Mouse (Mus musculus): Measurements from ENCODE around the gene Elfn1. TPM values are rescaled to one million over a fixed set of nuclear protein-coding genes. Genes with fewer than 3 reads are reported as not detected.
"Not testable (repeated sequence)": the region's sequence is repeated elsewhere in the genome, so short reads cannot be mapped to it uniquely, and the experiment has no call there.

The Elfn1 gene
- total RNA-seq, 2 experiments from 2014 or later, result not detected

DNA sequence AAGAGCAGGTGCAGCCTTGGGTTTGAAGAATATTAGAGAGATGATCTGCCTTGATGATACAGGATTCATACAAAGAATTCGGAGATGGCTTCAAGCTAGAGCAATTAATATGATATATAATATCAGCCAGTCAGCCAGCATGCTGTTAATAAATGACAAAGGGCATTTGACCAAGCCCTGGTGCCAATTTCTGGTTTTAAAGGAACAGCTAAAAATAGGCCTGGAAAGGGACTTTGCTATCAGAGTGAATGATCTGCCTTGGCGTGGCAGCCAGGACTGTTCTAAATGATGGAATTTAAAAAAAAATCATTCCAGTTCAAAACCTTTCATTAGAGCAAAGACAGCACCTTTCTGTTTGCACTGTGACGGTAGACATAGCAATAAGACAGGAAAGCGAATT lies 52.0 kb downstream of the Elfn1 start:
- intact Hi-C loops (cut with DNase I), result loop anchor here (5.0 kb wide), 1 partner anchor 178 kb away; no protein-coding TSS in a partner anchor
- no peak for DNase-seq

DNA sequence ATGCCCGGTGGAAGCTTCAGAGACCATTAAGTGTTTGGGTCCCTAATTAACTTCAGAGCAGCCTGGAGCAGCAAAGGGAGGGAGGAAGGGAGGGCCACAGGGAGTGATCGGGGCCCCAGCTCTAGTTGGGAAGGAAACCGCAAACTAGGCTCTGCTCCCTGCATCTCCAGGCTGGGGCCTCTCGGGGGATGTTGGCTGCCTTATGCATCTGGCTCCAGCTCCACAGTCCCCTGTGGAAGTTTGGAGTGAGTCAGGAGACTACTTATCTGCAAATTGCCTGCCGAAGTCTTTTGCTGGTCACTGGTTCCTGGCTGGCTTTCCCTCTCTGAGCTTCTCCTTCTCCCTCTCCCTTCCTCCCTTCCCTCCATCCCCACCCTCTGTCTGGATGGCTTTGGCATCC lies 56.6 kb downstream of the Elfn1 start:
- intact Hi-C loops (cut with DNase I), result no loop called here
- DNase-seq, result no peak

DNA sequence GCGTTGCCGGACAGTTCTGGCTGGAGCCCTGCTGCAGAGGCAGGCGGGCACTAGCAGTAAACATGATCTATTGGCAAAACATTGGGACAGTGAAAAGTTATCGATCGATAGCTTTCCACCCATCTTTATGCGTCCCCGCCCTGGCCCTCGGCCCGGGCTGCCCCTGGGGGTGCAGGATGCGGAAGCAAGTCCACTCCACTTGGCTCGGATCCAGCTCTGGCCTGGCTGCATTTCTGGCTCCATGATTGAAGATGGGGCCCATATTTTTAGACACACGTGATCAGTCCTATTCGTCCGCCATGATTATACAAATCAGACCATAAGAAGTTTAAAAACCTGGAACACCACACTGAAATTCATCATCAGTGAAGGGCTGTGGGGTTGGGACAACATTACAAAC lies 57.9 kb downstream of the Elfn1 start:
- intact Hi-C loops (cut with DNase I), result no loop called here
- DNase-seq, result no peak

DNA sequence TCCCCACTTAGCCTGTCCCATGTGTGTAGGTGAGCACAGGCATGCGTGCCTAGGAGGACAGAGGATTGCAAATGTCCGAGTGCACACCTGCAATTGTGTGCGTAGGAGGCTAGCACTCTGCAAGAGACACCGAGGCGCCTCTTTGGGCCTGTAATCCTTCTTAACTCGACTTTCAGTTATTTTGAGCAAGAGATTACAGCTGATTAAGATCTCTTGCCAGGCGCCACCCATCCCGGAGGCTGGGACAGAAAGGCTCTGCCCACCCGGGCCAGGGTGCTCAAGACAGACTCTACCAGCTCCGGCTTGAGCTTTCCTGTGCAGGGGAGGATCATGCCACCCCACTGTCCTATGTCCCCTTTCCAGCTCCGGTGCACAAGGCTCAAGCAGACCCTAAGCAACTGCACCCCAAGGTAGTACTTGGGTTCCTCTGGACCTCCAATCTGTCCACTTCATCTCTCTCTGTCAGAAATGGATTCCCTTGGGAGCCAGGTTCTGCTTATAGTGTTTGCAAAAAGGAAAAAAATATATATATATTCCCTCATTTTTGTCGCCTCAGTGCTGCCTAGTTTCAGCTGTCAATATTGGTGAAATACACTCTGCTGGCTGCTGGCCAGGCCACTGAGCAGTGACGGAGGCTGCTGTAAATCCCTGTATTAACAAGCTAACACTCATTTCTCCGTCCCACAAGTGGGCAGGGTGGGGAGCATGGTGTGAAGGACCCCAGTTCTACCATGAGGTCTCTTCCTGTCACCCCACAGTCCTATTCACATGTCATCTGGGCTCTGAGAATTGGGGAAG lies 61.6 kb downstream of the Elfn1 start:
- intact Hi-C loops (cut with DNase I), result no loop called here

DNA sequence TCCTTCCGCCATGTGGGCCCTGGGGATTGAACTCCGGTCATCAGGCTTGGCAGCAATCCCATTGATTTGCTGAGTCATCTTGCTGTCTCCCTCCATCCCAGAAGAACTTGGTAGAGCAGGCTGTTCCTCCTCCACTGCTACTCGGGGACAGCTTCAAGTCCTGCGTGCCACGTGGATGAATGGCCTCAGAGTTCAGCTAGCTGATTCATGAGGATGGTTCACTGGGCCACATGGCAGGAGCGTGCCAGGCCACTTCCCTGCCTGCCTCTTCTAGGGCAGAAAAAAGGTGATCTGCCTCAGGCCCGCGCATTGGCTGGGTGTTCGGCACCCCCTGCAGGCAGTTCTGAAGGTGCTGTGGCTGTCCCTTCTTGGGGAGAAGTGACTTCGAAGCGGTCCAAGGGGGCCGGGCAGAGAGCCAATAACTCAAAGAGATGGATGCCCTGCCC lies 62.5 kb downstream of the Elfn1 start:
- no peak for DNase-seq
- intact Hi-C loops (cut with DNase I), result no loop called here

More for the DNA sequence above, 61.6 kb downstream of the Elfn1 start:
- DNase-seq, result no peak

DNA sequence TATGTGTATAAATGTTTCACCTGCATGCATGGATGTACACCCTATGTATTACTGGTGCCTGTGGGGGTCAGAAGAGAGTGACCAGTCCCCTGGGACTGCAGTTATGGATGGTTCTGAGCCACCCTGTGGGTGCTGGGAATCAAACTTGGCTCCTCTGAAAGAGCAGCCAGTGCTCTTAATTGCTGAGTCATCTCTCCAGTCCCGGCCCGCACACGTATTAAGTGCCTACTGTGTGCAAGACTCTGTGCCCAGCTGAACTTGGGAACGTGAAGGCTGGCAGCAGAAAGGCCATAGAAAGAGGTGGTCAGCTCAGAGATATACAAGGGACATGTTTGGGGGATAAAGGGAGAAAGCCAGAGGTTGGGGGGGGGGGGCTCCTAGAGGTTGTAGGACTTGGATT lies 68.8 kb downstream of the Elfn1 start:
- intact Hi-C loops (cut with DNase I), result no loop called here
- DNase-seq, result no peak

DNA sequence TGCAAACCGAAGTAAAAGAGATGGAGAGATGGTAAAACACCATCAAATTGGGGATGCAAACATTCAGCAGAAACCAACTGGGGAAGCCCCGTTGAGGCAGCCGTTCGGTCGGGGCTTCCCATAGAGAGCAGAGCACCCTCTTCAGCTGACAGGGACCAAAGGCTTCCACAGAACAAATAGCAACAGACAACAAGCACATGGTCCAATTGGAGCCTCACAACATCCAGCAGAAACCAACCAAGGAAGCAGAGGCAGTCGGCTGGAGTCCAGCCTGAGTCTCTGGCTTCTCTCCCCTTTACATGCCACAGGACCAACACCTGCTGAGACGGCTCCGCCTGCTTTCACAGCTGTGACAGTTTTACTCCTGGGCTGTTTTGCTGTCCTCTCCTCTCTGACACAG lies 69.7 kb downstream of the Elfn1 start:
- intact Hi-C loops (cut with DNase I), result no loop called here
- DNase-seq, result no peak

DNA sequence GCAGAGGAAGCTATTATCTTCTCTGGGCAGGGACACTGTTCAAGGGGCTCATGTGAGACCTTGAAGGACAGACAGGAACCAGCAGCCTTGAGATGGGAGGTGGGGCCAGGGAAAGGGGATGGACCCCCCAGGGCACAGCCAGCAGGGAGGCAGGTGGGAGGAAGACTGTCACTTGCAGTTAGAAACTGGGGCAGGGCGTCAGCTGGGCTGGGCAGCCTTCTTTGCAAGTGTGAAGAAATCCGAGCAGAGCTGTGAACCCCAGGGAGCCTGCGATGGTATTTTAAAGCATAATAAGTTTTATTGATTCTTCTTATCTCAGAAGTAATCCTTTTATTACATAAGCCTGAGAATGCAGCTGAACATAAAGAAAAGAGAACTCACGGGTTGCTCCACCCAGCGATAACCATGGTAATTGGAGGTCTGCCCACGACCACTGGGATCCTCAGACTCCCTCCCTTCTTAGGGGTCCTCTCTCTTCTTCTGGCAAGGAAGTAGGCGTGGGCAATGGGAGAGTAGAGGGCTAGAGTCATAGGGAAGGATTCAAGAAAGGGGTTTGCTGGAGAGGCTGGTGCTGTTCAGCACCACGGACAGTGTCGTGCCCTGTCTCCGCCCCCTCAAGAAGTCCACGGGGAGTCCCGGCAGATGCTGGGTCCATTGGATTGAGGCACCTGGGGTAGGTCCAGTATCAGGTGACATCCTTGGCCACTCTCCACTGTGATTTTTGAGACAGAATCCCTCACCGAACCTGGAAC lies 71.0 kb downstream of the Elfn1 start:
- no peak for DNase-seq
- intact Hi-C loops (cut with DNase I), result no loop called here

DNA sequence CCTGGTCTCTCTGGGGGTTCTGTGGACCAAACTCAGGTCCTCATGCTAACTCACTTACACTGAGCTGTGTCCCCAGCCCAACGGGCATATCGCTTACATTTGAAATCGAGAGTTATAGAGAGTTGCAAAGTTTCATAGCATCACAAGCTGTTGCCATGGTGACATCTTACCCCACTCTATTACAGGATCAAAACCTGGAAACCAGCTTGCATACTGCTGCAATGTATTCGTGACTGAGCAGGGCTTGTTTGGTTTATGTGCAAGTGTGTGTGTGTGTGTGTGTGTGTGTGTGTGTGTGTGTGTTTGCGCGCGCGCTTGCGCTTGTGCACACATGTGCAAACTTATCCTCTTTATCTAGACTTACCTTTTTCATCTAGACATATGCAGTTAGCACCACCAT lies 71.6 kb downstream of the Elfn1 start:
- no peak for DNase-seq
- intact Hi-C loops (cut with DNase I), result no loop called here

DNA sequence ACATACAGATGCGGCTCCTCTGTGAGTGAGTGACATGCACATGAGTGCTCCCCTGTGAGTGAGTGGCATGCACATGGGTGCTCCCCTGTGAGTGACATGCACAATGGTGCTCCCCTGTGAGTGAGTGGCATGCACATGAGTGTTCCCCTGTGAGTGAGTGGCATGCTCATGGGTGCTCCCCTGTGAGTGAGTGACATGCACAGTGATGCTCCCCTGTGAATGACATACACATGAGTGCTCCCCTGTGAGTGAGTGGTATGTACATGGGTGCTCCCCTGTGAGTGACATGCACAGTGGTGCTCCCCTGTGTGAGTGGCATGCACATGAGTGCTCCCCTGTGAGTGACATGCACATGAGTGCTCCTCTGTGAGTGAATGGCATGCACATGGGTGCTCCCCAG lies 74.2 kb downstream of the Elfn1 start:
- intact Hi-C loops (cut with DNase I), result no loop called here

DNA sequence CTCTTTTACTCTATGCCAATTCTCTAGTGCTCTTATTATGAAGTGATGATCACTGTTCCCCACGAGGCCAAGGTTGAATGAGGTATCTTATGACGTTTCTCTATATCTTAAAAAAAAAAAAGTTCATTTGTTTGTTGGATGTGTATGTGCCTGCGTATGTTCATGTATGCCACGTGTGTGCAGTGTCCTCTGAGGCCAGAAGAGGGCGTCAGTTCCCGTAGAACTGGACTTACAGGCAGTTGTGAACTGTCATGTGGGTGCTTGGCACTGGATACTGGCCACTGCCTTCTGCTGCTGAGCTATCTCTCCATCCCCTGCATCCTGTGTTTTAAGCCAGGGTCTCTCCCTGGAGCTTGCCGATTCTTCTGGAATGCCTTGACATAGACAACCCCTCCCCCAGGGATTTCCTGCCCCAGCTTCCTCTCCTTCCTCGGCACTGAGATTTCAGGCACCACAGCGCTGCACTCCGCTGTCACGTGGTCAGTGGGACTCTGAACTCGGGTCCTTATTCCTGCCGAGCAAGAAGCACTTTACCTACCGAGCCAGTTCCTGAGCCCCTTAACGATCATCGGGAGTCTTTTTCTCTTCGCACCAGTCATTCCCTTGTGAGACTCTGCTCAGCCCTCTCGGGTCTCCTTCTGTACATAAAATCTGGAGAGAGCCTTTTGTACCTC lies 77.5 kb downstream of the Elfn1 start:
- no peak for DNase-seq
- intact Hi-C loops (cut with DNase I), result no loop called here

More for the DNA sequence above, 74.2 kb downstream of the Elfn1 start:
- no peak for DNase-seq

DNA sequence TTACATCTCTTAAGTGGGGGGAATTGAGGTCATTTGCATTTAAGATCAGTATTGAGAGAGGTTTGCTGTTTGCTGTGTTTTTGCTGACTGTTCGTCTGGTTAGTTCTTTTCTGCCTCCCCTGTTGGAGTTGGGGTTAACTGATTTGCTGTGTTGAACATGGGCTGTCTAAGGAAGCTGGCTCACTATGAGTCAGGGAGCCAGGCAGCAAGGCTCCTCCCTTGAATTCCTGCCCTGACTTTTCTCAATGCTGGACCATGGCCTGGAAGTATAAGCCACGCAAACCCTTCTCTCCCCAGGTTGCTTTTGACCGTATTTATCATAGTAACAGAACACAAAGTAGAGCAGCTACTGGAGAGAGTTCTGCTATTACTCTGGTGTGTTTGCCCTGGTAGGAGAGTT lies 83.8 kb downstream of the Elfn1 start:
- no peak for DNase-seq
- intact Hi-C loops (cut with DNase I), result no loop called here

DNA sequence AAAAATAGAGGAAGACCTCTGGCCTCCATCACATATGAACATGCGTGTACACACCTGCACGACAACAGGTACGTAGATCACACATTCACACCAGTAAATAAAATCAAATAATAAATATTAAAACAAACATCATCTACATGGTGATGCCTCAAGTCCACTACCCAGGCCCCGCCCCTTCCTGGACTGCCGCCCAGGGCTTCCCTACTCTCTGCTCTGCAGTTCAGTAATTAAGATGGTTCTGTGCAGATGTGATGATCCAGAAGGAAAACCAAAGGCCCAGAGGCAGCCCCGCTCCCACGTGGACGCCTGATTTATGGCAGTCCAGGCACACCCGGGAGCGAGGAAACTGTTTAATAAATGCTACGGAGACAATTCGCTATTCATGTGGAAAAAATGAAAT lies 90.6 kb downstream of the Elfn1 start:
- intact Hi-C loops (cut with DNase I); DNase-seq: not testable (repeated sequence)

DNA sequence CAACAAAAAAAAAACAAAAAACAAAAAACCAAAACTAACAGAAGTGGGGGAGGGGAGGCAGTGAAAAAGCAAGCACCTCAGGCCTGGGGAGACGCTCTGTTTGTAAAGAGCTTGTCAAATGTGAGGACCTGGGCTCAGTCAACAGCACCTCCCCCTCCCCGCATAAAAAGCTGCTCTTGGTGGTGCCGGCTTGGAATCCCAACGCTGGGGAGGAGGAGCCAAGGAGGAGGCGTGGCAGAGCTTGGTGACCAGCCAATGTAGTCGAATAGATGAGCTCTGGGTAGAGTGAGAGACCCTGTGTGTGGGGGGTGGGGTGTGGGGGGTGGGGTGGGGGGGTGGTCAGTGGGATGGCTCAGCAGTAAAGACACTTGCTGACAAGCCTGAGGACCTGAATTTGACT lies 91.2 kb downstream of the Elfn1 start:
- intact Hi-C loops (cut with DNase I), result no loop called here
- DNase-seq, result no peak

DNA sequence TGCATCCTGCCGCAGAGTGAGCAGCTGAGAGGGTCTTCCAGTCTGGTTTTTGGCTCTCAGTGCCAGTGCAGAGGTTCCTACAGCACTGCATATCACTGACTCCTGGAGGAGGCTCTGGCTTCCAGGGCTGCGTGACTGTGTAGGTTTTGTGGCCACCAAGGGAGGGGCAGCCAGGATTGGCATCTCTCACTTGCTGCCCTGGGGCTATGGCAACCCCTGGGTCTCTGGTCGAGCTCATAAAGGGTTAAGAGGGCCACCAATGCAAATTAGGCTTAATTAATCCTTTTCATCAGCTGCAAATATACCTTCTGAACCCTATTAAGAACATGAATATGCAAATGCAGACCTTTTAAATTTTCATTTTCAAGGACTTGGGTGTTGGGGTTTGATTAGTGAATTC lies 94.8 kb downstream of the Elfn1 start:
- intact Hi-C loops (cut with DNase I), result no loop called here
- no peak for DNase-seq

DNA sequence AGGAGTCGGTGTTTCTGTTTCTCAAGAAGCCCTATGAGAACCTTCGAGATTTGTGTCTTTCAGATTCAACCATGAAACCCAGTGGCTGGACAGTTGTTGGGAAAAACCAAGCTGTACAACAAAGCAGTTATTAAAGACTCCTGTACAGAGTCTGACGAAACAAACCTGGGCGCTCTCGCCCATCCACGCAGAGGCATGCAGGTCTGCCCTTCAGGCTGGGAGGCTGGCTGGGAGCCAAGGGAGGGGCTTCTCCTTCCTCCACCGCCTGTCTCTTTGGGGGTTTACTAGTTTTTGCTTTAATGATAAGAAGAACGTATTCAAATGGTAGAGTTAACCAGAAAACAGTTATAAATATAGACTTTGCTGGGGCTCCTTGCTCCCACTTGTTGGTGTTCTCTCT lies 99.1 kb downstream of the Elfn1 start:
- intact Hi-C loops (cut with DNase I), result no loop called here
- no peak for DNase-seq

DNA sequence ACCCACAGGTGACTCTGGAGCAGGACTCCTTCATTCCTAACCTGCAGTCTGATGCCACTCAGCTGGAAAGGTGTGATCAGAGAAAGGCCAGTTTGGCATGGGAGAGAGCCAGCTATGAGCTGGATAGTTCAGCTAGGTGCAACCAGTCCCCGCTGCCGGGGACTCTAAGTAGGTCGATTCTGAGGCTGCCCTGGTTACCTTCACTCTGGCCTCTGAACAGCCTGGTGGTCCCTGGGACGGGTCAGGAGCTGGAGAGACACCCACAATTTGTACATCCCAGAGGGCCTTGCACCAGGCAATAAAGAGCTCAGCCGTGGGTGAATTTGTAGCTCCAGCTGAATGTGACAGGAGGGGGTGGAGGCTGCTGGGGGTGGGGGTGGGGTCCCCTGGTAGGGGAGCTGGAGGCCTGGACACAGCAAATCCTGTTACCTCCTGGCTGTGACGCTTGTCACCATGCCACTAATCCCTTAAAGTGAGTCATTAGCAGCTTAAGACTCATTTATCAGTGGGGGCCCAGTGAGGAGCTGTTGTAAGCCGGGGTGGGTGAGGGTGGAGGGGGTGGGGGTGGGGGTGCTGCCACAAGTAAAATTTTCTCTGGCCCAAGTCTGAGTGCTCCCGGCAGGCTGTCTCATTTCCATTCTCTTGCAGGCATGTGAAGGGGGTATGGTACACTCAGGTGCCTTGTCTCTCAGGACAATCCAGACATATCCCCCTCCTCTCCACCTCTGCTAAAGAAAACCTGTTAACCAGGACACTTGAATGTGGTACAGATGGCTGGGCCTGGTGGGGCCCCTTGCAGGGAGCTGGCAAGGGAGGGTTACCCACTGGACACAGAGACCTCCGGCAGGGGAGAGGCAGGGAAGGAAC lies 100.1 kb downstream of the Elfn1 start:
- intact Hi-C loops (cut with DNase I), result no loop called here
- DNase-seq, result no peak

DNA sequence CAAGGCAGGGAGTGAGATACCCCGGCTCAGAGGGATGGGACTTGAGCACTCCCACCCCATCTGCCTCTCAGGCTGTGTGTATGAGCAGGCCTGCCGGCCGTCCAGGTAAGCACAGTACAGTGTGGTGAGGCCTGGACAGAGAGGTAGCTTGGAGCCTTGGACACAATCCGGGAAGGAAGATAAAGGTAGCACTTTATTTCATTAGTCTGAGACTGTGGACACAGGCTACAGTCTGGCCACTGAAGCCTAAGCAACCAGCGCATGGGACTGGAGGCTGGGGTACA lies 100.7 kb downstream of the Elfn1 start:
- intact Hi-C loops (cut with DNase I), result no loop called here
- DNase-seq, result no peak

DNA sequence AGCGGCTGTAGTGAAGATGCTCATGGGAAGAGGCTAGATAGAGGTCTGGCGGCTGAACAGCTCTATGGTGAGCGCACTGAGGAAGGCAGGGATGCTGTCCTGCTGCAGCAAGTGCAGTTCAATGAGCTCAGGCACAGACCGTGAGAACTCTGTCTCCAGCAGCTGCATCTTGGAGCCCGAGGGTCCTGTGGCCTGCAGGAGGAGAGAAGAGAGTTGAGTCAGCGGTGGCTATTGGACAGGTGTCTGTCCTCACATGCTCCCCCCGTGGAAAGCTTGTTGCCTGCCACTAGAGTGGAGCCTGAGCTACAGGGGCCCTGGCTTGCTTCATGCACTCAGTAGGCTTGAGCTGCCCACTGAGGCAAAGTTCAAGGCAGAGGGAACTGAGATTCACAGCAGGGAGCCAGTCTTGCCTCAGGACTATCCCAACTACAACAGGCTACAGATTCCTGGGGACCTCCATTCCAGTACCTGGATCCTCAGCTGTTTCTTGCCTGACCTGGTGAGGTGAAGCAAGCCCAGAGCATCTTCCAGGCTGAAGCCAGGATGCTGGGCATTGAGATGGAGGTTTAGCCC lies 101.4 kb downstream of the Elfn1 start:
- no peak for DNase-seq
- intact Hi-C loops (cut with DNase I), result no loop called here

DNA sequence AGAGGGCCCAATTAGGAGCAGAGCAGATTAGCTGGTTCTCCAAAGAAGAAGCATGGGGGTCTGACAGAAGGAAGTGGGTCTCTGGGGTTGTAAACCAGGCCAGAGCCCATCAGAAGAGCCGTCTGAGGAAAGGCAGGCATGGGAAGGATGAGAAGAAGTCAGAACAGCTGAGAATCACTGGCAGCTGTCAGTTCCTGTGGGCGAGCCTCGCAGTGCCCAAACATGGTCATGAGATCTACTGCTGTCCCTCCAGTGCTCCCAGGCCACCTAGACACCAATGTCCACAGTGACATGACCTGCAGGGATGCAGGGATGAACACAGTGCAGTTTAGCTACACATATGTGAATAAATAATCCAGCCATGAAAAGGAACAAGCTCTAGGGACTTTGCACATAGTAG lies 102.7 kb downstream of the Elfn1 start:
- no peak for DNase-seq
- intact Hi-C loops (cut with DNase I), result no loop called here

Measured in gastrocnemius, postnatal 36 days (tissue).